Mouse (Mus musculus) C2C12 (cell line): Measurements from ENCODE around the gene Npas2.

Source experiments
- CTCF ChIP-seq: IDR thresholded peaks from one replicate; pipeline ENCODE4 v1.5.1; 2011; ENCODE audit not compliant: control insufficient read depth, insufficient read depth, insufficient read length
- USF1 ChIP-seq: IDR thresholded peaks from one replicate; pipeline ENCODE4 v1.6.1; 2011; ENCODE audit warnings: low read depth, mild to moderate bottlenecking, control low read depth, moderate library complexity

GRCm38 (mm10) chr1:39368267-39368841 is 174.8 kb downstream of the Npas2 start:
- TF ChIP-seq CTCF = no peak
- TF ChIP-seq USF1 = no peak
